Mouse (Mus musculus) c-Kit-negative CD71-positive TER-119-positive erythroid progenitor cells, embryonic 14.5 days (primary cell): ENCODE data around the gene Idi1.
"Not testable (repeated sequence)": the region's sequence is repeated elsewhere in the genome, so short reads cannot be mapped to it uniquely, and the experiment has no call there.

Experiments used
- DNase-seq: peaks from one replicate; pipeline ENCODE4 v3.0.0-alpha.2; 2013; ENCODE audit warnings: low read depth, low spot score

Idi1 gene

DNA sequence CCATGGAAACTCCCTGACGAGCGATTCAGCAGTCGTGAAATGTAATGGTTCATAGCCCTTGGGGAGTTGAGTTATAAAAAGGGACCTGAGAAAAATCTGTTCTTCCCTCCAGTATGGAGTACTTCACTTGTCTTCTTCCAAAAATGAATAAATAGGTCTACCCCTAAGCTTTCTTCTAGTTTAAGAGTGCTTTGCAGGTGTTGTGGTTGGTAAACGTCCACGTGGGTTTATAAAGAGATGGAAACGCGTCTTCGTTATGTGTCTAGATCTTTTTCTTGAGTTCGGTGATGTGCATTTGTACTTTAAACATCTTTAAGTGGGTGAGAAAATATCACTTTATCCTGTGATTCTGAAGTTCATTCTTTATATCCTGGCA, 872 bp downstream of the Idi1 start:
- DNase-seq: no peak

- DNase-seq: peak; percentile 54
These were observed 3.3 kb downstream of the Idi1 start for GRCm38 (mm10) chr13:8888603-8889002.

DNA sequence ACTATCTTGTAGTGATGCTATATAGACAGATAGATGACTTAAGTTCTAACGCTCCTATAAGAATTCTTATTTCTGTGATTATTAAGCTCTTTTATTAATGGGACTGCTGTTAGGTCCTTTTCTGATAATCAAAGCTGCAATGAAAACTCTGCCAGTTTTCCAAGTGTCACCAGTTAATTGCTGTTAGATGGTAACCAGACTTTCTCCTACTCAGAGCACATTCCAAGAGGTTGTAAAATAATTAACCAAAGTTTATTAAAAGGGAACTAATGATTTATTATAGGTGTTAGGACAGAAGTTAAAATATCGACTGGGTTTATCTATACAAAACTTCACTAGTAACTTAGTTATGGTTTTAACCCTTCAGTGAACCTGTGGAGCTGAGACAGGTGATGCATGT, 20.7 kb downstream of the Idi1 start:
- not testable (repeated sequence) for DNase-seq

- not testable (repeated sequence) for DNase-seq
These were observed 28.6 kb downstream of the Idi1 start for GRCm38 (mm10) chr13:8913890-8914289.

GRCm38 (mm10) chr13:8933499-8933898, 48.2 kb downstream of the Idi1 start:
- DNase-seq: no peak

DNA sequence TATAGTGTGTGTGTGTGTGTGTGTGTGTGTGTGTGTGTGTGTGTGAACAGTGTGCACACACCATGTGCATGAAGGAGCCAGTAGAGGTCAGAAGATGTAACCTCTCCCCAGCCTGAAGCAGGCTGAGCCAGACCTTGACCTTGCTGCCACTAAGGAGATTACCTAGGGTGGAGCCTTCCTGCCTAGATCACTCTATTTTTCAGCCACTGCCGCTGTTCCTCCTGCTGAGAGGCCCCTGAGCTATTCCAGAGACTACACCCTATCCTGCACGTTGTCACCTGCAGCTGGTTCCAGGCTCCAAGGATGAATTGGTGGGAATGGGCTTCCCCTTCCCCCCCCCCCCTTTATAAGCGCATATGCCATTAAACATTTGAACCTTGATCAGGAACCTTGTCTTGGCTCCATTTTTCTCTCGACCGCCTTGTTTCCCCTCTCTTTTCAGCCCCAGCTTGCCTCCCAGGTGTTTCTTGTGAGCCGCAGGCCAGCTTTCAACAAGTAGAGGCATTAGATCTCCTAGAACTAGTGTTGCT, 52.4 kb downstream of the Idi1 start:
- DNase-seq: not testable (repeated sequence)

- not testable (repeated sequence) for DNase-seq
These were observed 55.8 kb downstream of the Idi1 start for GRCm38 (mm10) chr13:8941110-8941509.

DNA sequence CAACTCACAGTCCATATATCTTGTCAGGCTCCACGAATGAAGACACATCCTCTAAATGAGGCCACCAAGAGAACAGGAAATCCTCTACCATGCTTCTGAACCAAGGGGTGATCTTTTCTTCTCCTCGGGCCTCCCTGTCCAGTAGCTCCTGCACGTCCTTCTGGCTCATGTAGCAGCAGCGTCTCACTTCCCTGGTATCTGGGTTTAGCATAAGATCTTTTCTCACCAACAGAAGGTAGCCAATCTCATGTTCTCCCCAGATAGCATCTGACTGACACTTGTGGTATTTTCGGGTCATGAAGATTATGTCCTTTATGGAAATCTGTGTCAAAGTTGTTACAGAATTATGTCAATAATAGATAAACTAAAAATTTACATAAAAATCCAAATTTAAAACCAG, 56.4 kb downstream of the Idi1 start:
- not testable (repeated sequence) for DNase-seq
